Mouse (Mus musculus): ENCODE results near the gene Kcnj1. TPM values are rescaled to one million over a fixed set of nuclear protein-coding genes. Genes with fewer than 3 reads are reported as not detected.

The Kcnj1 gene
- not detected for polyA plus RNA-seq (2017; shearing (Covaris generic))

GRCm38 (mm10) chr9:32372202-32372601 is at the start of gene Kcnj1:
Gene Kcnj1, plus strand, starts transcription at chr9:32372493.

GRCm38 (mm10) chr9:32344051-32344450 is 28.2 kb upstream of the Kcnj1 start, which contains the start of gene Kcnj5:
Gene Kcnj5, minus strand, starts transcription at chr9:32344350.

Other genes starting within 250 kb of the Kcnj1 start
- under 1 TPM in 1 of 2 experiments, not detected in 1; 0.07 TPM for gene Kcnj5, start 28.1 kb upstream of the Kcnj1 start, polyA plus RNA-seq (2017; shearing (Covaris generic))
- 10 to 100 TPM; 74.7 to 84.7 TPM for gene Fli1, start 170.4 kb downstream of the Kcnj1 start, polyA plus RNA-seq (2017; shearing (Covaris generic))

Measured in inflammation-experienced regulatory T-cells (primary cell).